ENCODE assay signal across 13 mouse cellular contexts in the genomic region with DNA sequence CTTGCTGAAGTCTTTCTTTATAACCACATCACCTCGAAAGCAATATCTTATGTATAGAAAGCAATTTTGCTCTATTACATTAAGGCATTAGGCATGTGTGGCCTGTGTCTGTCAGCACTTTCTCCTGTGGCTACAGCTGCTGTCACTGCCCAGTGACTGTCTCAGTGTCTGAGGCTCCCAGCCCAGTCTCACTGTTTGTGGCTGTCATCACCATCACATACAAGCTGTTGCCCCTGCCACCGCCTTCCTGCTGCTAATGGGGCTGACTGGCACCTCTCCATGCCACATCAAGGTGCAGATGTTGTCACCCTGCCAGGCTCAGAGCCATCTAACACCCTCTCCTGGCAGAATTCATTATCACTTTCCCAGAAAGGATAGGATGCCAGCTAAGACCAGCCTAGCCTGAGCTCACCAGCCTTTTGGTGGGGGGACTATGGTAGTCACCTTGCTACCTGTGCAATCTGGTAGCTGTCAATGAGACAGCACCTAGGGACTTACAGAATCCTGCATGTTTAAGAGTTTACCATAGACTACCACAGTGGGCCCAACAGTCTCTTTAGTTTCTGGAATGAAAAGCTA.
A peak's percentile ranks its signal among the peaks of the same experiment; 100 is the strongest.
DNase-seq lines count a peak whose midpoint lies in the region; ATAC-seq lines count a peak whose summit lies in the region.
"Had no signal": no experiment of that assay in that cellular context is flagged by ENCODE, and none has a peak within 500 bp of the region (broad histone marks: within the 10 kb centered on the region; RNA-seq: fewer than 3 reads in every experiment).

No protein-coding gene starts in this region.

- H3K4me2 ChIP-seq in forebrain, embryonic 15.5 days (replicated peaks): no peak overlapping the region
- H3K4me2 ChIP-seq in midbrain, embryonic 13.5 days (replicated peaks): no peak overlapping the region
- H3K4me2 ChIP-seq: embryonic facial prominence, embryonic 15.5 days; midbrain, embryonic 12.5 days had no signal

- H3K27ac ChIP-seq in forebrain, embryonic 15.5 days (replicated peaks): peak overlapping the region; percentile 67
- no peak overlapping the region for H3K27ac ChIP-seq in midbrain, embryonic 13.5 days
- H3K27ac ChIP-seq: embryonic facial prominence, embryonic 15.5 days; kidney, postnatal 0 days; liver, embryonic 14.5 days; midbrain, embryonic 12.5 days had no signal

- DNase-seq in heart, adult 11 months: peak; percentile 82
- DNase-seq in heart, postnatal 25 days (ENCODE audit: low spot score): no peak
- DNase-seq in 3T3-L1 (ENCODE audit: low read depth, low spot score): peak; percentile 34
- DNase-seq in heart, postnatal 4 days: peak; percentile 81
- no peak for DNase-seq in layer of hippocampus, adult 18-20 months (ENCODE audit: low spot score in 2 of 2)
- DNase-seq in layer of hippocampus, adult 8-10 months (ENCODE audit: low spot score in 2 of 2): no peak
- DNase-seq: cerebellum, adult 9-11 months had no signal

- H3K4me3 ChIP-seq in forebrain, embryonic 15.5 days: no peak overlapping the region
- H3K4me3 ChIP-seq in midbrain, embryonic 13.5 days (replicated peaks): no peak overlapping the region
- H3K4me3 ChIP-seq: embryonic facial prominence, embryonic 15.5 days; midbrain, embryonic 12.5 days had no signal

- peaks cover 16% of the 10 kb centered on the region for H3K4me1 ChIP-seq in forebrain, embryonic 15.5 days
- no peaks in the 10 kb centered on the region; the same call in 1 of the 2 replicates for H3K4me1 ChIP-seq in midbrain, embryonic 13.5 days (replicated peaks)
- H3K4me1 ChIP-seq: embryonic facial prominence, embryonic 15.5 days had no signal

- H3K9ac ChIP-seq in forebrain, embryonic 15.5 days (replicated peaks): no peak overlapping the region
- H3K9ac ChIP-seq in midbrain, embryonic 13.5 days (replicated peaks): no peak overlapping the region
- H3K9ac ChIP-seq: embryonic facial prominence, embryonic 15.5 days; liver, embryonic 14.5 days; midbrain, embryonic 12.5 days had no signal

- H3K36me3 ChIP-seq in forebrain, embryonic 15.5 days: no peaks in the 10 kb centered on the region
- H3K36me3 ChIP-seq in midbrain, embryonic 13.5 days: no peaks in the 10 kb centered on the region
- H3K36me3 ChIP-seq: embryonic facial prominence, embryonic 15.5 days; midbrain, embryonic 12.5 days had no signal

- H3K9me3 ChIP-seq in forebrain, embryonic 15.5 days: no peaks in the 10 kb centered on the region
- H3K9me3 ChIP-seq in midbrain, embryonic 13.5 days: no peaks in the 10 kb centered on the region
- H3K9me3 ChIP-seq: embryonic facial prominence, embryonic 15.5 days; midbrain, embryonic 12.5 days had no signal

- H3K27me3 ChIP-seq in forebrain, embryonic 15.5 days: no peaks in the 10 kb centered on the region
- no peaks in the 10 kb centered on the region for H3K27me3 ChIP-seq in midbrain, embryonic 13.5 days
- H3K27me3 ChIP-seq: embryonic facial prominence, embryonic 15.5 days; midbrain, embryonic 12.5 days had no signal

- intact Hi-C loops in heart, postnatal 25 days (cut with DNase I): no loop called here

- ATAC-seq in forebrain, embryonic 15.5 days (replicated peaks): peak; percentile 93
- ATAC-seq in midbrain, embryonic 13.5 days: no peak

- WGBS in forebrain, embryonic 15.5 days: 37% methylated on average over 2 of the region's 2 CpGs
- 80% methylated on average over 2 of the region's 2 CpGs for WGBS in midbrain, embryonic 13.5 days

Comparison
In these comparisons a context has a peak if more than half of its experiments do, and no peak if none do; other contexts are left out.
1. DNase-seq: peak in heart, adult 11 months (single experiment), 3T3-L1 (single experiment) and heart, postnatal 4 days (single experiment); none in heart, postnatal 25 days (single experiment), layer of hippocampus, adult 18-20 months (0 of 2) and layer of hippocampus, adult 8-10 months (0 of 2).